In genomic region chr4:139386869-139387319, GRCm38 (mm10) we compare ENCODE assay signal across 9 mouse cellular contexts. TPM values are rescaled to one million over a fixed set of nuclear protein-coding genes. Genes with fewer than 3 reads are reported as not detected.
DNase-seq lines count a peak whose midpoint lies in the region; ATAC-seq and TF ChIP-seq lines count a peak whose summit lies in the region.
"Had no signal": no experiment of that assay in that cellular context is flagged by ENCODE, and none has a peak within 500 bp of the region (broad histone marks: within the 10 kb centered on the region; RNA-seq: fewer than 3 reads in every experiment).

No protein-coding gene starts in this region.

- TF ChIP-seq POLR2A in cortical plate, adult 2 months (IDR thresholded peaks at IDR 0.05; ENCODE audit: extremely low read depth, insufficient read depth, low read length), result no peak
- no peak for TF ChIP-seq POLR2A in small intestine, adult 2 months (IDR thresholded peaks at IDR 0.05; ENCODE audit: low read depth, low read length)

- peaks cover 3% of the 10 kb centered on the region; the same call in 1 of the 2 replicates for H3K36me3 ChIP-seq in intestine, embryonic 16.5 days (ENCODE audit: control insufficient read depth, insufficient read depth, low read length)
- H3K36me3 ChIP-seq in small intestine, adult 2 months (ENCODE audit: control insufficient read depth, insufficient read depth, low read length), result peaks cover 29% of the 10 kb centered on the region
- H3K36me3 ChIP-seq in hindbrain, embryonic 14.5 days (replicated peaks; ENCODE audit: control insufficient read depth, insufficient read depth), result peaks cover 29% of the 10 kb centered on the region

- no peak overlapping the region for H3K4me3 ChIP-seq in layer of hippocampus, adult 2 months
- no peak overlapping the region for H3K4me3 ChIP-seq in cortical plate, adult 2 months (ENCODE audit: insufficient read depth, low read length)
- no peak overlapping the region for H3K4me3 ChIP-seq in intestine, embryonic 16.5 days (ENCODE audit: low read length)
- H3K4me3 ChIP-seq in small intestine, adult 2 months (ENCODE audit: low read depth, low read length), result no peak overlapping the region
- no peak overlapping the region for H3K4me3 ChIP-seq in hindbrain, embryonic 14.5 days (replicated peaks; ENCODE audit: low read length)
- H3K4me3 ChIP-seq: limb, embryonic 15.5 days had no signal

- ATAC-seq in intestine, embryonic 16.5 days, result peak; percentile 80
- ATAC-seq in erythroblast, adult 5-6 weeks (replicated peaks; ENCODE audit: low FRiP score, poor library complexity, severe bottlenecking), result no peak
- ATAC-seq in hindbrain, embryonic 14.5 days (ENCODE audit: low FRiP score), result no peak

- peaks cover 9% of the 10 kb centered on the region for H3K4me1 ChIP-seq in cortical plate, adult 2 months (ENCODE audit: control insufficient read depth, insufficient read depth, low read length)
- H3K4me1 ChIP-seq in intestine, embryonic 16.5 days (ENCODE audit: control insufficient read depth, insufficient read depth, low read length), result peaks cover 31% of the 10 kb centered on the region
- peaks cover 4% of the 10 kb centered on the region; the same call in 1 of the 2 replicates for H3K4me1 ChIP-seq in small intestine, adult 2 months (ENCODE audit: control insufficient read depth, insufficient read depth, insufficient read length, low read length)
- H3K4me1 ChIP-seq in hindbrain, embryonic 14.5 days (replicated peaks; ENCODE audit: control insufficient read depth, insufficient read depth, low read length), result peaks cover 9% of the 10 kb centered on the region

- H3K9me3 ChIP-seq in intestine, embryonic 16.5 days (ENCODE audit: control insufficient read depth, low read length), result no peaks in the 10 kb centered on the region
- H3K9me3 ChIP-seq in hindbrain, embryonic 14.5 days (ENCODE audit: control insufficient read depth, low read length), result no peaks in the 10 kb centered on the region
- H3K9me3 ChIP-seq: limb, embryonic 15.5 days had no signal

- TF ChIP-seq CTCF in layer of hippocampus, adult 2 months (conservative IDR thresholded peaks at IDR 0.05), result no peak
- no peak for TF ChIP-seq CTCF in cortical plate, adult 2 months (IDR thresholded peaks at IDR 0.05; ENCODE audit: extremely low read depth, insufficient read depth, low read length)
- no peak for TF ChIP-seq CTCF in small intestine, adult 2 months (IDR thresholded peaks at IDR 0.05; ENCODE audit: extremely low read depth, insufficient read length, insufficient replicate concordance, low read depth, low read length)

- H3K27me3 ChIP-seq in intestine, embryonic 16.5 days (replicated peaks; ENCODE audit: control insufficient read depth, insufficient read depth, low read length), result no peaks in the 10 kb centered on the region
- H3K27me3 ChIP-seq in small intestine, adult 2 months (ENCODE audit: control insufficient read depth, insufficient read depth, low read length), result no peaks in the 10 kb centered on the region
- no peaks in the 10 kb centered on the region for H3K27me3 ChIP-seq in hindbrain, embryonic 14.5 days (ENCODE audit: control insufficient read depth, insufficient read depth, low read length)
- H3K27me3 ChIP-seq: limb, embryonic 15.5 days had no signal

- H3K27ac ChIP-seq in layer of hippocampus, adult 2 months, result peak overlapping the region; percentile 4; the same call in 1 of the 2 replicates
- peak overlapping the region; percentile 25; the same call in 1 of the 2 replicates for H3K27ac ChIP-seq in cortical plate, adult 2 months (ENCODE audit: insufficient read depth, low read length)
- H3K27ac ChIP-seq in intestine, embryonic 16.5 days (ENCODE audit: low read length), result peak overlapping the region; percentile 57
- H3K27ac ChIP-seq in small intestine, adult 2 months (ENCODE audit: insufficient read depth, low read depth, low read length), result peak overlapping the region; percentile 64
- no peak overlapping the region for H3K27ac ChIP-seq in hindbrain, embryonic 14.5 days
- H3K27ac ChIP-seq: limb, embryonic 15.5 days had no signal

- 0 out of 2 replicates have a peak overlapping the region, but pooled peaks have one; percentile 31 for H3K9ac ChIP-seq in intestine, embryonic 16.5 days (ENCODE audit: low read depth, low read length)
- no peak overlapping the region for H3K9ac ChIP-seq in hindbrain, embryonic 14.5 days
- H3K9ac ChIP-seq: limb, embryonic 15.5 days had no signal

- peak overlapping the region; percentile 32; the same call in 1 of the 2 replicates for H3K4me2 ChIP-seq in intestine, embryonic 16.5 days (ENCODE audit: low read depth, low read length)
- H3K4me2 ChIP-seq in hindbrain, embryonic 14.5 days (replicated peaks), result no peak overlapping the region
- H3K4me2 ChIP-seq: limb, embryonic 15.5 days had no signal

- WGBS in intestine, embryonic 16.5 days, result 17% methylated on average over 6 of the region's 6 CpGs
- 15% methylated on average over 6 of the region's 6 CpGs for WGBS in small intestine, adult 2 months
- 62% methylated on average over 6 of the region's 6 CpGs for WGBS in hindbrain, embryonic 14.5 days

- DNase-seq in layer of hippocampus, adult 2 months (ENCODE audit: low spot score in 2 of 2), result no peak
- no peak for DNase-seq in layer of hippocampus, adult 8-10 months (ENCODE audit: low spot score in 2 of 2)
- DNase-seq in left cerebral cortex, adult 9 months (ENCODE audit: low spot score in 2 of 2), result no peak
- DNase-seq in hindbrain, embryonic 14.5 days (ENCODE audit: low spot score), result no peak

RNA-seq across cellular contexts. Expression of gene Ubr4, which starts 34.5 kb away (rescaled TPM):
- total RNA-seq in layer of hippocampus, adult 2 months (2021), result 100 to 1,000 TPM; 171 to 176 TPM
- 100 to 1,000 TPM; 155 to 193 (median 170) TPM for total RNA-seq in layer of hippocampus, adult 8-10 months (2022)
- polyA plus RNA-seq in cortical plate, adult 2 months (2012; rRNA removed), result 183 and 188 TPM in 2 replicates
- 43.7 and 44.8 TPM in 2 replicates for polyA plus RNA-seq in intestine, embryonic 16.5 days (2015; fragmentation: Nextera tagmentation; extraction: Ambion mirVana)
- polyA plus RNA-seq in small intestine, adult 2 months (2012; rRNA removed), result 96.1 and 199 TPM in 2 replicates
- 165 and 179 TPM in 2 replicates for total RNA-seq in erythroblast, adult 5-6 weeks (2015; ENCODE audit: low replicate concordance)
- total RNA-seq in erythroblast, adult 5-6 weeks (2017; ENCODE audit: low replicate concordance), result 158 and 168 TPM in 2 replicates
- 95.5 and 100 TPM in 2 replicates for polyA plus RNA-seq in hindbrain, embryonic 14.5 days (2014; fragmentation: Nextera tagmentation; extraction: Ambion mirVana)

RNA-seq across cellular contexts. Expression of gene Emc1, which starts 34.5 kb away (rescaled TPM):
- 10 to 100 TPM; 90.8 to 96.6 TPM for total RNA-seq in layer of hippocampus, adult 2 months (2021)
- total RNA-seq in layer of hippocampus, adult 8-10 months (2022), result 10 to 100 TPM; 87.6 to 97.3 (median 92.2) TPM
- polyA plus RNA-seq in cortical plate, adult 2 months (2012; rRNA removed), result 69.8 and 70.9 TPM in 2 replicates
- 16.7 and 18.0 TPM in 2 replicates for polyA plus RNA-seq in intestine, embryonic 16.5 days (2015; fragmentation: Nextera tagmentation; extraction: Ambion mirVana)
- polyA plus RNA-seq in small intestine, adult 2 months (2012; rRNA removed), result 9.0 and 13.6 TPM in 2 replicates
- total RNA-seq in erythroblast, adult 5-6 weeks (2015; ENCODE audit: low replicate concordance), result 3.3 and 8.2 TPM in 2 replicates
- 14.8 and 26.1 TPM in 2 replicates for total RNA-seq in erythroblast, adult 5-6 weeks (2017; ENCODE audit: low replicate concordance)
- polyA plus RNA-seq in hindbrain, embryonic 14.5 days (2014; fragmentation: Nextera tagmentation; extraction: Ambion mirVana), result 35.1 and 36.8 TPM in 2 replicates

RNA-seq across cellular contexts. Expression of gene Mrto4, which starts 34.5 kb away (rescaled TPM):
- 10 to 100 TPM; 51.5 to 53.6 TPM for total RNA-seq in layer of hippocampus, adult 2 months (2021)
- 10 to 100 TPM; 48.6 to 50.9 (median 49.8) TPM for total RNA-seq in layer of hippocampus, adult 8-10 months (2022)
- polyA plus RNA-seq in cortical plate, adult 2 months (2012; rRNA removed), result 53.2 and 53.9 TPM in 2 replicates
- 92.4 and 109 TPM in 2 replicates for polyA plus RNA-seq in intestine, embryonic 16.5 days (2015; fragmentation: Nextera tagmentation; extraction: Ambion mirVana)
- 8.0 and 8.4 TPM in 2 replicates for polyA plus RNA-seq in small intestine, adult 2 months (2012; rRNA removed)
- total RNA-seq in erythroblast, adult 5-6 weeks (2015; ENCODE audit: low replicate concordance), result 27.6 and 29.2 TPM in 2 replicates
- 11.8 and 14.5 TPM in 2 replicates for total RNA-seq in erythroblast, adult 5-6 weeks (2017; ENCODE audit: low replicate concordance)
- 65.7 and 74.2 TPM in 2 replicates for polyA plus RNA-seq in hindbrain, embryonic 14.5 days (2014; fragmentation: Nextera tagmentation; extraction: Ambion mirVana)
